Mouse (Mus musculus): ENCODE results near the gene Tomt. TPM values are rescaled to one million over a fixed set of nuclear protein-coding genes. Genes with fewer than 3 reads are reported as not detected.

Gene Tomt
- total and polyA plus RNA-seq, 2 experiments, result 0.22 TPM; not detected in 1

DNA sequence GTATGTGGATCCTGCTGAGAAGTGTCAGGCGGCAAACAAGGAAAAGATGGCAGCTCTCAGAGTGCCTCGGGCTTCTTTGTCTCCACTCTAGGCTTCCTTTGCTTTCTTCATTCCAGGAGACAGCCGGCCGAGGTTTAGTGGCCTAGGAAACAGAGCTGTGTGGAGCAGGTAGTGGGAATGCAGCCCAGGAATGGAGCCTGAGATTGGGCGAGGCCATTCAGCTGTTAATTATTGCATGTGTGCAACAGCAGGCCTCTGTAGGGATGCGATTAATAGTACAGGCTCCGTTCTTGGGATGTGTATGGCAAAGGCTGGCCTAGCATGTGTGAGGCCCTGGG is 37.0 kb downstream of the Tomt start:
- Histone ChIP-seq H3K4me1 (ENCODE audit: control insufficient read depth, insufficient read depth, low read length) (no peaks in the 10 kb centered on the region), H3K79me2 (ENCODE audit: control insufficient read depth, insufficient read depth, low read length) (no peaks in the 10 kb centered on the region), H3K4me3 (ENCODE audit: insufficient read depth, low read depth, low read length) (no peak overlapping the region), H3K27ac (replicated peaks; ENCODE audit: insufficient read depth, low read depth, low read length) (no peak overlapping the region), H3K36me3 (ENCODE audit: control insufficient read depth, insufficient read depth, low read length) (no peaks in the 10 kb centered on the region), H3K9ac (ENCODE audit: low read depth, low read length) (no peak overlapping the region), H3K27me3 (ENCODE audit: control insufficient read depth, insufficient read depth, low read length) (no peaks in the 10 kb centered on the region)
- TF ChIP-seq CTCF (IDR thresholded peaks at IDR 0.05; ENCODE audit: low read depth, low read length) (no peak), POLR2A (IDR thresholded peaks at IDR 0.05; ENCODE audit: extremely low read depth, insufficient read depth, low read length) (no peak)
- WGBS, result 87% methylated on average over 7 of the region's 7 CpGs
- DNase-seq (ENCODE audit: extremely low read depth, low read depth, low spot score), result no peak

DNA sequence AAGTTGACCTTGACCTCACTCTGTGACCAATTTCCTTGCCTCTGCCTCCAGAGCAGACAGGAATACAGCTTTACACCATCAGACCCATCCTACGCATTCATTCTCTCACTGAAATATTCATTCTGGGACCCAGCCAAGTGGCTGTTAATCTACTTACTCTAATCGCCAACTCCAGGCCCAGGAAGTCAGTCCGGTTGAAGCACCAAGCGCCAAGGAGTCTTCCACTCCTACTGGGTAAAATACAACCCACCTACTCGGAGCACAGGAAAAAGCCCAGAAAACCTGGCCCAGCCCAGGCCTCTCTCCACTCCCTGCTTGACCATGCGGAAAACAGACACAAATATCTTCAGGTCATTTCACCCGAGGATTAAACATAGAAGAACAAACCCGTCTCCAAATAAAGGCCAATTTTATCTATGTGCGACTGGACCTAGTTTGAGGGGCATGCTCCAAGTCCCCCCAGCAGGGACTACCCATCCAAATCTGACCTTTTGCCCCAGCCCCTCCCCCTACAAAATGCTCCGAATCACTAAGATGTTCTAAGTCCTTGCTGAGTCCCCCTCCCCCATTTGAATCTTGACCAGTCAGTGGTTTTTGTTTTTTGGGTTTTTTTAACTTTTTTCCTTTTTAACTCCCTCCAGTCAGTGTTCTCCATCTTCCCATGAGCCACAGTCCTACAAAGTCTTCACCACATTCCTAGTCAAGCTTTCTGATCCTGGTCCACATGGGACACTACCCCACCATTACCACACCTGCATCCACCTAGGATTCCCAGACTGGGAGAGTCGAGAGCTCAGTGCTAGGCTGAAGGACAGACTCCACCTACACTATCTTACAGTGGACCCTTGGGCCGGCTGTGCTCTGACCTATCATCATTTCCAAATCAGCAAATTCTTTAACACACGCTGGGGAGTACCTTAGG is 37.7 kb downstream of the Tomt start:
- TF ChIP-seq CTCF (IDR thresholded peaks at IDR 0.05; ENCODE audit: low read depth, low read length), result no peak
- no peak for TF ChIP-seq POLR2A (IDR thresholded peaks at IDR 0.05; ENCODE audit: extremely low read depth, insufficient read depth, low read length)
- no peak for DNase-seq (ENCODE audit: extremely low read depth, low read depth, low spot score)
- H3K4me1 ChIP-seq (ENCODE audit: control insufficient read depth, insufficient read depth, low read length), result no peaks in the 10 kb centered on the region
- H3K79me2 ChIP-seq (ENCODE audit: control insufficient read depth, insufficient read depth, low read length), result no peaks in the 10 kb centered on the region
- no peaks in the 10 kb centered on the region for H3K36me3 ChIP-seq (ENCODE audit: control insufficient read depth, insufficient read depth, low read length)
- no peak overlapping the region for H3K9ac ChIP-seq (ENCODE audit: low read depth, low read length)
- WGBS, result 79% methylated on average over 13 of the region's 13 CpGs
- H3K27ac ChIP-seq (replicated peaks; ENCODE audit: insufficient read depth, low read depth, low read length), result no peak overlapping the region
- H3K27me3 ChIP-seq (ENCODE audit: control insufficient read depth, insufficient read depth, low read length), result no peaks in the 10 kb centered on the region
- no peak overlapping the region for H3K4me3 ChIP-seq (ENCODE audit: insufficient read depth, low read depth, low read length)

DNA sequence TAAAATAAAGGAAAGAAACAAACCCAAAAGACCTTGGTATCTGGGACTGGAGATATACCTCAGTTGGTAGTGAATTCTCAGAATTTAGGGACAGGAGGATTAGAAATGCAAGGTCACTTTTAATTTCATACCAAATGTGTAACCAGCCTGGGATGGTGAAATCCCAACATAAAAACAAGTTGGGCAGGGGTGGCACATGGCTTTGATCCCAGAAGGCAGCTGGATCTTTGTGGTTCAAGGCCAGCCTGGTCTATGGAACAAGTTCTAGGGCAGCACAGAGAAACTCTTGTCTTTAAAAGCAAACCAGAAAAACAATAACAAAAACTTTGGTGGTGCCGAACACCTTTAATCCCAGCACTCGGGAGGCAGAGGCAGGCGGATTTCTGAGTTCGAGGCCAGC is 38.7 kb downstream of the Tomt start:
- Histone ChIP-seq H3K36me3 (ENCODE audit: control insufficient read depth, insufficient read depth, low read length) (no peaks in the 10 kb centered on the region), H3K27me3 (ENCODE audit: control insufficient read depth, insufficient read depth, low read length) (no peaks in the 10 kb centered on the region), H3K9ac (ENCODE audit: low read depth, low read length) (no peak overlapping the region), H3K4me1 (ENCODE audit: control insufficient read depth, insufficient read depth, low read length) (no peaks in the 10 kb centered on the region), H3K27ac (replicated peaks; ENCODE audit: insufficient read depth, low read depth, low read length) (no peak overlapping the region), H3K4me3 (ENCODE audit: insufficient read depth, low read depth, low read length) (no peak overlapping the region), H3K79me2 (ENCODE audit: control insufficient read depth, insufficient read depth, low read length) (no peaks in the 10 kb centered on the region)
- DNase-seq (ENCODE audit: extremely low read depth, low read depth, low spot score), result no peak
- WGBS, result 94% methylated on average over 4 of the region's 4 CpGs
- TF ChIP-seq CTCF (IDR thresholded peaks at IDR 0.05; ENCODE audit: low read depth, low read length), result no peak
- no peak for TF ChIP-seq POLR2A (IDR thresholded peaks at IDR 0.05; ENCODE audit: extremely low read depth, insufficient read depth, low read length)

DNA sequence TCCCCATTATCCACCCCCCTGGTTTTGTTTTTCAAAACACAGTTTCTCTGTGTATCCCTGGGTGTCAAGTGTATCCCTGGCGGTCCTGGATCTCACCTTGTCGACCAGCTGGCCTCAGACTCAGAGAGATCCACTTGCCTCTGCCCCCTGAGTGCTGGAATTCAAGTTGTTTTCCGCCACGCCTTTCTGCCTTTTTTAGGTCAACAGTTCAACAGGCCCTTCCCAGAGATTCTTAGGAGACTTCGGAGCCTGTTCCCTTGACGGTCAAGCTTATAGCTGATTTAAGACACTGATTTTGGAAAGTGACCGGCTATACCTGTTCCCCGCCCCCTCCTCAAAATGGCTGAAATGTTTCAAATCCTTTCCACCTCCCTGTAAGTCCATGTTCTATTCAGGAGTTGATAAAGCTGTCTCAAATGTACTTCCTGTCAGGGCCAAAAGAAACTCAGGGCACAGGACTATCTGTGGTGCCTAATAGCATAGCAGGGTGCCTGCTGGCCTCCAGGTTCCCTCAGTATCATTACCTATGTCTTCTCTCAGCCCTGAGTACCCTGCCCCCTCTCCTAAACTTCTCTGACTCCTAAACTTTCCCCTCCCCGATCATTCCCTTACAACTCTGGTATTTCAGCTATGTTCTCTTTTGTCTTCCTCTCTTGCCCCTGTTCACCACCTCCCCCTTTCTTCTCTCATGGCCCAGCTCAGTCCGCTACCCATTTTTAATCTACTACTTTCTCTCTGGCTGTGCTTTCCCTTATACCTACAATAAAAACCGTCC is 39.5 kb downstream of the Tomt start:
- Histone ChIP-seq H3K36me3 (ENCODE audit: control insufficient read depth, insufficient read depth, low read length) (no peaks in the 10 kb centered on the region), H3K27ac (replicated peaks; ENCODE audit: insufficient read depth, low read depth, low read length) (no peak overlapping the region), H3K4me1 (ENCODE audit: control insufficient read depth, insufficient read depth, low read length) (no peaks in the 10 kb centered on the region), H3K4me3 (ENCODE audit: insufficient read depth, low read depth, low read length) (no peak overlapping the region), H3K27me3 (ENCODE audit: control insufficient read depth, insufficient read depth, low read length) (no peaks in the 10 kb centered on the region), H3K9ac (ENCODE audit: low read depth, low read length) (no peak overlapping the region), H3K79me2 (ENCODE audit: control insufficient read depth, insufficient read depth, low read length) (no peaks in the 10 kb centered on the region)
- DNase-seq (ENCODE audit: extremely low read depth, low read depth, low spot score), result no peak
- 90% methylated on average over 11 of the region's 11 CpGs for WGBS
- TF ChIP-seq POLR2A (IDR thresholded peaks at IDR 0.05; ENCODE audit: extremely low read depth, insufficient read depth, low read length), result no peak
- no peak for TF ChIP-seq CTCF (IDR thresholded peaks at IDR 0.05; ENCODE audit: low read depth, low read length)

DNA sequence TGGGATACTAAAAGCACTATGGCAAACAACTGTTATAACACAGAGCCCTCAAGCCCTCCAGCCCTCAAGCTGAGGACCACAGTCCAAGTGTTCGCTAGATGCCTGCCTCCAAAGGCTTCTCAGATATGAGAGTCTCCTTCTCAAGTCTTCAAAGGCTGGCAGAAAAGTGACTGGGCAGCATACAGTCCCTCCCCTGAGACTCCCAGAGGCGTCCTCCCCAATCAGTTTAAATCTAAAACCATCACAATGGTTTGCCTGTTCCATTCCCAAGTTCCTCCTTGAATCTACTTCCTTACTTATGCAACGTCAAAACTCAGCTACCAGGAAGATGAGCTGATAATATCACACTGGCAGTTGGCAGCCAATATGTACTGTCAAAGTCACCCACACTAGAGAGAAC is 42.7 kb downstream of the Tomt start, which contains the start of gene Anapc15:
TSS of gene Anapc15 (plus strand) at position 301 of the 400 bp plus-strand sequence.
- H3K27ac ChIP-seq (replicated peaks; ENCODE audit: insufficient read depth, low read depth, low read length), result no peak within 1 kb of the TSS
- no peaks in the 10 kb centered on the region for H3K27me3 ChIP-seq (ENCODE audit: control insufficient read depth, insufficient read depth, low read length)
- no peaks in the 10 kb centered on the region for H3K36me3 ChIP-seq (ENCODE audit: control insufficient read depth, insufficient read depth, low read length)
- no peak for DNase-seq (ENCODE audit: extremely low read depth, low read depth, low spot score)
- H3K79me2 ChIP-seq (ENCODE audit: control insufficient read depth, insufficient read depth, low read length), result no peaks in the 10 kb centered on the region
- WGBS, result 79% methylated on average over 3 of the region's 3 CpGs
- H3K4me3 ChIP-seq (ENCODE audit: insufficient read depth, low read depth, low read length), result no peak within 1 kb of the TSS
- TF ChIP-seq POLR2A (IDR thresholded peaks at IDR 0.05; ENCODE audit: extremely low read depth, insufficient read depth, low read length) (no peak), CTCF (IDR thresholded peaks at IDR 0.05; ENCODE audit: low read depth, low read length) (no peak)
- no peak within 1 kb of the TSS for H3K9ac ChIP-seq (ENCODE audit: low read depth, low read length)
- no peaks in the 10 kb centered on the region for H3K4me1 ChIP-seq (ENCODE audit: control insufficient read depth, insufficient read depth, low read length)

Data from liver, adult 2 months (tissue).